Mouse (Mus musculus): ENCODE measurements around the gene Gm20388. TPM values are rescaled to one million over a fixed set of nuclear protein-coding genes. Genes with fewer than 3 reads are reported as not detected.

Gene Gm20388
- polyA plus RNA-seq, 1 experiment from 2014 or later: not detected

GRCm38 (mm10) chr8:122695438-122696042, 2784.9 kb downstream of the Gm20388 start:
- no peak for ATAC-seq (ENCODE audit: insufficient number of reproducible peaks, insufficient read depth, low FRiP score, low TSS enrichment)
- H3K4me1 ChIP-seq: peaks cover 4% of the 10 kb centered on the region; the same call in 1 of the 2 replicates
- H3K9ac ChIP-seq: no peak overlapping the region
- no peaks in the 10 kb centered on the region for H3K9me3 ChIP-seq
- H3K27me3 ChIP-seq: no peaks in the 10 kb centered on the region
- 36% methylated on average over 7 of the region's 7 CpGs for WGBS
- no peak overlapping the region for H3K27ac ChIP-seq
- no peak overlapping the region for H3K4me3 ChIP-seq
- H3K36me3 ChIP-seq: no peaks in the 10 kb centered on the region
- no peak overlapping the region for H3K4me2 ChIP-seq (replicated peaks)

DNA sequence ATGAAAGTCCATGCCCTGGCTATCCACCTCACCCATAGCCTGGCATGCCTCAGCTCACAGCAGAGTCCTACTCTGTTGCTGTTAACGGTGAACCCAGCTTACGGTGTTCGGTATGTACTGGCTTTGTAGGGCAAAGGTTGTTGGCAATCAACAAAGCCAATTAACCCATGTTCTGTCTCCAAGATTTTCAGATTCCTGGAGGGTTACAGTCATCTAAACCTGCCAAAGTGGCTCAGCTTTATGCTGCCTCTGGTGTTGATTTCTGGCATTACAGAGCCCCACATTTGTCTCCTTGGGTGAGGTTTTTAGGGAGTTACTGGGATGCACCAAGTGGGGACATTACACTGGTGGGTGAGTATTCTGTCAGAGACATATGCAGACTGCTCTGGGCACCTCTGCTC, 2786.5 kb downstream of the Gm20388 start:
- no peak for ATAC-seq (ENCODE audit: insufficient number of reproducible peaks, insufficient read depth, low FRiP score, low TSS enrichment)
- Histone ChIP-seq H3K9ac (no peak overlapping the region), H3K36me3 (no peaks in the 10 kb centered on the region), H3K9me3 (no peaks in the 10 kb centered on the region), H3K4me1 (peaks cover 5% of the 10 kb centered on the region; the same call in 1 of the 2 replicates), H3K27ac (no peak overlapping the region), H3K27me3 (no peaks in the 10 kb centered on the region), H3K4me2 (replicated peaks) (no peak overlapping the region), H3K4me3 (no peak overlapping the region)
- 77% methylated on average over 3 of the region's 3 CpGs for WGBS

DNA sequence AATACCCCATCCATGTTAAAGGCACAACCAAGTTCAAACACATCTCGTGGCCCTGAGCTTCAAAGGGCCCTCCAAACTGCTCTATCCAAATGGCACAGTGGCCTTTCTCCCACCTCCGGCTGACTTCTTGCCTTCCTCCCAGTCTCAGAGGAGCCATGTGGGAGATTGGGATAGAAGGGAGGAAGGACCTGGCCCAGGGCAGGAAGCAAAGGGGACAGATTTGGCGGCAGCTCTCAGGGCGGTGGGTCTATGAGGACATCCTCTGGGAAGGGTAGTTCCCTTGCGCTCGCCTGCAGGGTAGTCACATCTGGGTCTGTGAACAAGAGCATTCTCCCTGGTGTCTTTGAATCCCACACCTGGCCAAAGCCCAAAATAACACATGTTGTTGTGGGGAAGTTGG, 2786.9 kb downstream of the Gm20388 start:
- WGBS: 78% methylated on average over 6 of the region's 6 CpGs
- no peak overlapping the region for H3K4me2 ChIP-seq (replicated peaks)
- no peak overlapping the region for H3K27ac ChIP-seq
- H3K4me3 ChIP-seq: no peak overlapping the region
- no peak for ATAC-seq (ENCODE audit: insufficient number of reproducible peaks, insufficient read depth, low FRiP score, low TSS enrichment)
- H3K36me3 ChIP-seq: no peaks in the 10 kb centered on the region
- H3K4me1 ChIP-seq: peaks cover 5% of the 10 kb centered on the region; the same call in 1 of the 2 replicates
- H3K9me3 ChIP-seq: no peaks in the 10 kb centered on the region
- no peaks in the 10 kb centered on the region for H3K27me3 ChIP-seq
- H3K9ac ChIP-seq: no peak overlapping the region

DNA sequence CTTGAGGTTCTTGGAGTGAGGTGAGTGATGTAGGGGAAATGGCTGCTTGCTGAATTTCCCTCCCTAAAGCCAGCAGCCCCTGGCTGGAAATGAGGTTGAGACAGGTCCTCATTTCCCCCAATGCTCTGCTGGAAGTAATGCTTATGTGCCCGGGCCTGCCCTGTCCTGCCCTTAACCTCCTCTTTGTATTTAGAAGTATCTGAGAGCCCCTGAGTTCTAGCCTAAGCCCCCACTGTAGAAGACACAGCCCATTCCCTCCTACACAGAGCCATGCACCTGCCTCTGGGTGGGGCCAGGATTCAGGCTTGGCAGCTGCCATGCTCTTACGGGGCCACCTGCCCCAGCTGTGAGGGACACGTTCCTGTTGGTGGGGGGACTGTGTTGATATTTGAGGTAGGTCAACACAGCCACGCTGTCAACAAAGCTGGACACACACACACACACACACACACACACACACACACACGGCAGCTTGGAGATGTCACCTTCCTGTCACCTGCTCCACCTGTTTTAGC, 2787.7 kb downstream of the Gm20388 start:
- no peak overlapping the region for H3K27ac ChIP-seq
- no peaks in the 10 kb centered on the region for H3K27me3 ChIP-seq
- H3K4me3 ChIP-seq: no peak overlapping the region
- H3K4me1 ChIP-seq: peaks cover 5% of the 10 kb centered on the region; the same call in 1 of the 2 replicates
- H3K9ac ChIP-seq: no peak overlapping the region
- H3K4me2 ChIP-seq (replicated peaks): no peak overlapping the region; the same call in 1 of the 2 replicates
- WGBS: 77% methylated on average over 5 of the region's 5 CpGs
- no peaks in the 10 kb centered on the region for H3K36me3 ChIP-seq
- H3K9me3 ChIP-seq: no peaks in the 10 kb centered on the region
- no peak for ATAC-seq (ENCODE audit: insufficient number of reproducible peaks, insufficient read depth, low FRiP score, low TSS enrichment)

- H3K27ac ChIP-seq: no peak within 1 kb of the TSS
- peaks cover 5% of the 10 kb centered on the region; the same call in 1 of the 2 replicates for H3K4me1 ChIP-seq
- no peak within 1 kb of the TSS for H3K9ac ChIP-seq
- WGBS: 55% methylated on average over 13 of the region's 13 CpGs
- H3K36me3 ChIP-seq: no peaks in the 10 kb centered on the region
- H3K4me2 ChIP-seq (replicated peaks): no peak within 1 kb of the TSS; the same call in 1 of the 2 replicates
- H3K4me3 ChIP-seq: no peak within 1 kb of the TSS
- no peaks in the 10 kb centered on the region for H3K27me3 ChIP-seq
- H3K9me3 ChIP-seq: no peaks in the 10 kb centered on the region
- no peak for ATAC-seq (ENCODE audit: insufficient number of reproducible peaks, insufficient read depth, low FRiP score, low TSS enrichment)
Observed at GRCm38 (mm10) chr8:122699005-122699492, 2788.4 kb downstream of the Gm20388 start, which contains the start of gene Cbfa2t3. Cbfa2t3 (minus strand) TSS chr8:122699109.

GRCm38 (mm10) chr8:122700628-122701027, 2790.0 kb downstream of the Gm20388 start:
- Histone ChIP-seq H3K9me3 (no peaks in the 10 kb centered on the region), H3K27me3 (no peaks in the 10 kb centered on the region), H3K4me1 (peaks cover 5% of the 10 kb centered on the region; the same call in 1 of the 2 replicates), H3K4me3 (no peak overlapping the region), H3K9ac (no peak overlapping the region), H3K27ac (no peak overlapping the region), H3K4me2 (replicated peaks) (no peak overlapping the region), H3K36me3 (no peaks in the 10 kb centered on the region)
- ATAC-seq (ENCODE audit: insufficient number of reproducible peaks, insufficient read depth, low FRiP score, low TSS enrichment): no peak
- WGBS: 60% methylated on average over 13 of the region's 13 CpGs

GRCm38 (mm10) chr8:122701441-122702185, 2791.0 kb downstream of the Gm20388 start:
- H3K9ac ChIP-seq: no peak overlapping the region
- H3K27me3 ChIP-seq: no peaks in the 10 kb centered on the region
- no peak overlapping the region for H3K4me3 ChIP-seq
- no peaks in the 10 kb centered on the region for H3K9me3 ChIP-seq
- ATAC-seq (ENCODE audit: insufficient number of reproducible peaks, insufficient read depth, low FRiP score, low TSS enrichment): no peak
- H3K36me3 ChIP-seq: no peaks in the 10 kb centered on the region
- 84% methylated on average over 12 of the region's 12 CpGs for WGBS
- H3K4me1 ChIP-seq: peaks cover 5% of the 10 kb centered on the region; the same call in 1 of the 2 replicates
- no peak overlapping the region for H3K27ac ChIP-seq
- H3K4me2 ChIP-seq (replicated peaks): no peak overlapping the region

GRCm38 (mm10) chr8:122702301-122702941, 2791.8 kb downstream of the Gm20388 start:
- 56% methylated on average over 10 of the region's 10 CpGs for WGBS
- H3K4me2 ChIP-seq (replicated peaks): no peak overlapping the region
- no peaks in the 10 kb centered on the region for H3K9me3 ChIP-seq
- H3K4me1 ChIP-seq: peaks cover 5% of the 10 kb centered on the region; the same call in 1 of the 2 replicates
- no peaks in the 10 kb centered on the region for H3K27me3 ChIP-seq
- no peak for ATAC-seq (ENCODE audit: insufficient number of reproducible peaks, insufficient read depth, low FRiP score, low TSS enrichment)
- no peak overlapping the region for H3K4me3 ChIP-seq
- H3K36me3 ChIP-seq: no peaks in the 10 kb centered on the region
- no peak overlapping the region for H3K27ac ChIP-seq
- H3K9ac ChIP-seq: no peak overlapping the region

- H3K36me3 ChIP-seq: no peaks in the 10 kb centered on the region
- H3K4me3 ChIP-seq: no peak overlapping the region
- H3K4me2 ChIP-seq (replicated peaks): no peak overlapping the region
- no peak overlapping the region for H3K9ac ChIP-seq
- 85% methylated on average over 6 of the region's 6 CpGs for WGBS
- 0 out of 2 replicates have a peak, but pooled peaks cover 2% of the 10 kb centered on the region for H3K27me3 ChIP-seq
- no peak for ATAC-seq (ENCODE audit: insufficient number of reproducible peaks, insufficient read depth, low FRiP score, low TSS enrichment)
- no peak overlapping the region for H3K27ac ChIP-seq
- no peaks in the 10 kb centered on the region for H3K9me3 ChIP-seq
- peaks cover 5% of the 10 kb centered on the region; the same call in 1 of the 2 replicates for H3K4me1 ChIP-seq
Observed at GRCm38 (mm10) chr8:122702957-122703356, 2792.3 kb downstream of the Gm20388 start.

GRCm38 (mm10) chr8:122704612-122705011, 2794.0 kb downstream of the Gm20388 start:
- Histone ChIP-seq H3K9me3 (no peaks in the 10 kb centered on the region), H3K36me3 (no peaks in the 10 kb centered on the region), H3K27ac (no peak overlapping the region), H3K4me1 (peaks cover 8% of the 10 kb centered on the region), H3K4me2 (replicated peaks) (no peak overlapping the region), H3K9ac (no peak overlapping the region), H3K27me3 (0 out of 2 replicates have a peak, but pooled peaks cover 4% of the 10 kb centered on the region), H3K4me3 (no peak overlapping the region)
- 66% methylated on average over 3 of the region's 3 CpGs for WGBS
- ATAC-seq (ENCODE audit: insufficient number of reproducible peaks, insufficient read depth, low FRiP score, low TSS enrichment): no peak

DNA sequence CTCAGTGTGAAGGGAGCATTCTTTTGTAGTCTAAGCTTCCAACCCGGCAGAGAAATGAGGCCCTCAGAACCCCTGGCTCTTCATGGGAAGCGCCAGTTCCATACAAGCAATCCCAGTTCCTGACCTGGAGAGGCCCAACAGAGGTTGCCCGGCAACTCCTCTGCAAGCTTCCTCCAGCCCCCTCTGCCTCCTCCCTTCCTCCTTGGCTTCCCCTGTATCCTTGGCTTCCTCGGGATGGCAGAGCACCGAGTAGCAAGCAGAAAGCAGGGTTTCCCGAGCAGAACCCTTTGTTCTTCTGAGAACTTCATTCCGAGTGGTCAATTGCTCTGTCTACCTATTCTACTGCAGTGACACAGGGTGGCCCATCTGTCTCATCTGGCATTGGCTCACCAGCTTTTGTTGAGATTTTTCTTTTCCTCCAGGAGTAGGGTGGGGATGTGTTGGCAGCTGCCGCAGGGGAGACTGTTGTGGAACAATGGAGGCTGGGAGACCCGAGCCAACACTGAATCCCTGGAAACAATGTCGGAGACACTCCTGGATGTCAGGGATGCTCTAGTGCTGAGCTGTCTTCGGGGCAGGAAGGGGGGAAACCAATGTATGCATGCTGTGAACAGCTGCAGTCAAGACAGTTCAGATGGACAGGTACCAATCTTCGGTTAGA, 2795.4 kb downstream of the Gm20388 start:
- no peak for ATAC-seq (ENCODE audit: insufficient number of reproducible peaks, insufficient read depth, low FRiP score, low TSS enrichment)
- H3K4me3 ChIP-seq: no peak overlapping the region
- peaks cover 4% of the 10 kb centered on the region; the same call in 1 of the 2 replicates for H3K4me1 ChIP-seq
- H3K27me3 ChIP-seq: 0 out of 2 replicates have a peak, but pooled peaks cover 4% of the 10 kb centered on the region
- H3K27ac ChIP-seq: no peak overlapping the region
- no peaks in the 10 kb centered on the region for H3K9me3 ChIP-seq
- H3K9ac ChIP-seq: no peak overlapping the region
- H3K36me3 ChIP-seq: no peaks in the 10 kb centered on the region
- 61% methylated on average over 12 of the region's 12 CpGs for WGBS
- H3K4me2 ChIP-seq (replicated peaks): no peak overlapping the region
